Mouse (Mus musculus) kidney, adult 10 weeks (tissue): ENCODE measurements around the gene Eif2b3. TPM values are rescaled to one million over a fixed set of nuclear protein-coding genes. Genes with fewer than 3 reads are reported as not detected.

ENCODE experiments used
- polyA plus RNA-seq: library from polyadenylated mRNA; stranded (reverse); fragments of 350-450 nt; fragmentation: Illumina TruSeq; extraction: RNeasy Lipid Tissue Mini Kit (QIAGEN cat#74804); gene quantifications from one replicate; pipeline ENCODE4 v1.2.3, GENCODE M21; 2014; ENCODE audit warnings: low read depth, low replicate concordance

Eif2b3 gene
- 26.6 TPM for polyA plus RNA-seq

GRCm38 (mm10) chr4:117019206-117020134, at the start of gene Eif2b3:
Eif2b3 (plus strand) TSS chr4:117019402.

GRCm38 (mm10) chr4:116993672-116994621, 25.3 kb upstream of the Eif2b3 start, which contains the start of gene Urod:
Urod (minus strand) TSS chr4:116994413.

GRCm38 (mm10) chr4:116995131-116995797, 23.9 kb upstream of the Eif2b3 start, which contains the start of gene Hectd3:
Hectd3 (plus strand) TSS chr4:116995317.

GRCm38 (mm10) chr4:117095551-117096452, 76.6 kb downstream of the Eif2b3 start, which contains the start of gene Ptch2:
Ptch2 (plus strand) TSS chr4:117096075.

GRCm38 (mm10) chr4:117125348-117125909, 106.2 kb downstream of the Eif2b3 start, which contains the start of gene Btbd19:
Btbd19 (minus strand) TSS chr4:117125725.

GRCm38 (mm10) chr4:117126675-117127290, 107.6 kb downstream of the Eif2b3 start, which contains the start of gene Tctex1d4:
Tctex1d4 (plus strand) TSS chr4:117126794.

GRCm38 (mm10) chr4:117133817-117134600, 114.8 kb downstream of the Eif2b3 start, which contains the start of gene Plk3:
Plk3 (minus strand) TSS chr4:117133963.

Other genes with a start within 250 kb of the Eif2b3 start
- 4.4 TPM for gene Toe1, start 211.8 kb upstream of the Eif2b3 start, polyA plus RNA-seq
- gene Mutyh, start 211.7 kb upstream of the Eif2b3 start, polyA plus RNA-seq = 0.61 TPM
- not detected for gene Hpdl, start 197.7 kb upstream of the Eif2b3 start, polyA plus RNA-seq
- 4.8 TPM for gene Zswim5, start 142.0 kb upstream of the Eif2b3 start, polyA plus RNA-seq
- gene Urod, start 25.0 kb upstream of the Eif2b3 start, polyA plus RNA-seq = 8.9 TPM
- gene Hectd3, start 24.1 kb upstream of the Eif2b3 start, polyA plus RNA-seq = 8.0 TPM
- not detected for gene Ptch2, start 76.7 kb downstream of the Eif2b3 start, polyA plus RNA-seq
- gene Btbd19, start 106.3 kb downstream of the Eif2b3 start, polyA plus RNA-seq = 0.73 TPM
- not detected for gene Tctex1d4, start 107.4 kb downstream of the Eif2b3 start, polyA plus RNA-seq
- gene Plk3, start 114.6 kb downstream of the Eif2b3 start, polyA plus RNA-seq = 0.49 TPM
- 56.0 TPM for gene Rps8, start 136.8 kb downstream of the Eif2b3 start, polyA plus RNA-seq
- 0.16 TPM for gene Kif2c, start 163.2 kb downstream of the Eif2b3 start, polyA plus RNA-seq
- gene Tmem53, start 232.5 kb downstream of the Eif2b3 start, polyA plus RNA-seq = 1.1 TPM
- 0.32 TPM for gene Armh1, start 232.7 kb downstream of the Eif2b3 start, polyA plus RNA-seq